Mouse (Mus musculus) fibroblast of lung, adult 2 months (primary cell): ENCODE measurements at regions not wholly inside any gene's neighbourhood (a gene's known extent, or its start where the extent isn't known, plus 50 kb on each side); places are given as distances from the start of the nearest gene placed in this dataset.

Source experiments
- DNase-seq: peaks from one replicate; pipeline ENCODE4 v3.0.0-alpha.2; 2011; ENCODE audit warnings: low read depth

- DNase-seq, result no peak
These were observed 67.3 kb upstream of the Rreb1 start for GRCm38 (mm10) chr13:37710913-37711312.

- DNase-seq, result no peak
These were observed 65.2 kb upstream of the Rreb1 start for GRCm38 (mm10) chr13:37712908-37713496.

- no peak for DNase-seq
These were observed 63.0 kb upstream of the Rreb1 start for GRCm38 (mm10) chr13:37715058-37715712.

- no peak for DNase-seq
These were observed 62.2 kb upstream of the Rreb1 start for GRCm38 (mm10) chr13:37715770-37716693.

- no peak for DNase-seq
These were observed 60.4 kb upstream of the Rreb1 start for GRCm38 (mm10) chr13:37717793-37718192.

- DNase-seq, result no peak
These were observed 59.8 kb upstream of the Rreb1 start for GRCm38 (mm10) chr13:37718364-37718763.
